Mouse (Mus musculus): Measurements from ENCODE around the gene Rrh.

DNA sequence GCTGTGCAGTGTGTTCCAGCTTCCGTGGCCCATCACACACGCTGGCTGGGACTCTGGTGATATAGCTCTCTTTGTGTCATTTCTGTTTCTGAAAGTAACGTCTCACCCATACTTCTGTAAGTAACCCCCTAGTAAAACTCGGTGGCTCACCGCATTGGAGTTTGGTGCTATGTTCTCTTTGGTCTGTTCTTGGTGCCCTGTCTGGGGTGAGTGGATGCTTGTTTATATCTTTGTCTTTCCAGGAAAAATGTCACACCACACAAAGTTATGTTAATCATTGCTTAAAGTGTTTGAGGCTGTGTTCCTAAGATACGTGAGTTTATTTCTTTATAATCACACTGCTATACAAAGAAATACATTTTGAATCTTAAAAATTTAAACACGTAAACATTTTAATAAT is 24.5 kb upstream of the Rrh start:
- TF ChIP-seq CTCF (IDR thresholded peaks at IDR 0.05; ENCODE audit: low read depth) (no peak), EP300 (IDR thresholded peaks at IDR 0.05; ENCODE audit: low read depth) (no peak)

Data from heart, postnatal 0 days (tissue).